Mouse (Mus musculus) liver, embryonic 16.5 days (tissue): ENCODE data around the gene Gas7. TPM values are rescaled to one million over a fixed set of nuclear protein-coding genes. Genes with fewer than 3 reads are reported as not detected.

Source experiments
- ATAC-seq: fragments of 200-750 bp; cut with Nextera tagmentation; 2 replicates; pipeline ENCODE4 v1.8.0; 2017; ENCODE audit warnings: low read depth, mild to moderate bottlenecking, moderate number of reproducible peaks, moderate library complexity
- H3K27ac ChIP-seq: fragments of 300-500 bp; sonication (generic); 2 replicates; pipeline ENCODE4 v1.5.1; 2014; ENCODE audit warnings: mild to moderate bottlenecking, low read length
- H3K27me3 ChIP-seq: fragments of 300-500 bp; sonication (generic); 2 replicates; pipeline ENCODE4 v1.6.1; 2014; ENCODE audit warnings: low read depth, low read length, mixed read lengths; ENCODE audit not compliant: control insufficient read depth, insufficient read depth
- H3K36me3 ChIP-seq: fragments of 300-500 bp; sonication (generic); 2 replicates; pipeline ENCODE4 v1.6.1; 2014; ENCODE audit warnings: mild to moderate bottlenecking; ENCODE audit not compliant: control insufficient read depth, insufficient read depth
- H3K4me1 ChIP-seq: fragments of 300-500 bp; sonication (generic); 2 replicates; pipeline ENCODE4 v1.6.1; 2014; ENCODE audit warnings: low read depth, low read length, mixed read lengths; ENCODE audit not compliant: control insufficient read depth
- H3K4me2 ChIP-seq: fragments of 300-500 bp; sonication (generic); 2 replicates; pipeline ENCODE4 v1.6.1; 2014; ENCODE audit warnings: low read depth, low read length, mixed read lengths
- H3K4me3 ChIP-seq: fragments of 300-500 bp; sonication (generic); 2 replicates; pipeline ENCODE4 v1.5.1; 2014; ENCODE audit warnings: low read depth, mild to moderate bottlenecking, low read length
- H3K9ac ChIP-seq: fragments of 300-500 bp; sonication (generic); 2 replicates; pipeline ENCODE4 v1.6.1; 2014; ENCODE audit warnings: low read depth, low read length
- H3K9me3 ChIP-seq: fragments of 300-500 bp; sonication (generic); replicated peaks from 2 replicates; pipeline ENCODE4 v1.6.1; 2016; ENCODE audit warnings: low read length; ENCODE audit not compliant: control insufficient read depth
- WGBS: fragments of 180-500 bp; shearing (Covaris S2); extraction: QIAGEN DNeasy Blood & Tissue Kit; methylation state at CpG from one replicate; pipeline ENCODE4 v1.1.7; 2014; ENCODE audit not compliant: insufficient replicate concordance; 5-methylcytosine and 5-hydroxymethylcytosine counted together
- polyA plus RNA-seq: library from polyadenylated mRNA; unstranded; fragments of >200 nt; fragmentation: Nextera tagmentation; extraction: Ambion mirVana; gene quantifications from 2 replicates; pipeline ENCODE4 v1.2.1, GENCODE M21; 2015

The Gas7 gene
- polyA plus RNA-seq, 1 experiment from 2014 or later = 2.5 TPM

- ATAC-seq = peak; percentile 90
- Histone ChIP-seq H3K4me3 (no peak overlapping the region), H3K4me1 (no peaks in the 10 kb centered on the region; the same call in 1 of the 2 replicates), H3K27ac (peak overlapping the region; percentile 23; the same call in 1 of the 2 replicates), H3K9ac (no peak overlapping the region), H3K9me3 (no peaks in the 10 kb centered on the region), H3K4me2 (no peak overlapping the region), H3K27me3 (no peaks in the 10 kb centered on the region), H3K36me3 (no peaks in the 10 kb centered on the region)
- 53% methylated on average over 2 of the region's 2 CpGs for WGBS
These were observed 173.3 kb downstream of the Gas7 start for GRCm38 (mm10) chr11:67628522-67628921.

- Histone ChIP-seq H3K4me2 (no peak overlapping the region), H3K9me3 (no peaks in the 10 kb centered on the region), H3K36me3 (no peaks in the 10 kb centered on the region), H3K27ac (no peak overlapping the region), H3K4me3 (no peak overlapping the region), H3K27me3 (no peaks in the 10 kb centered on the region), H3K4me1 (peaks cover 3% of the 10 kb centered on the region; the same call in 1 of the 2 replicates), H3K9ac (no peak overlapping the region)
- ATAC-seq = no peak
- 54% methylated on average over 8 of the region's 8 CpGs for WGBS
These were observed 177.7 kb downstream of the Gas7 start for GRCm38 (mm10) chr11:67632906-67633305.

DNA sequence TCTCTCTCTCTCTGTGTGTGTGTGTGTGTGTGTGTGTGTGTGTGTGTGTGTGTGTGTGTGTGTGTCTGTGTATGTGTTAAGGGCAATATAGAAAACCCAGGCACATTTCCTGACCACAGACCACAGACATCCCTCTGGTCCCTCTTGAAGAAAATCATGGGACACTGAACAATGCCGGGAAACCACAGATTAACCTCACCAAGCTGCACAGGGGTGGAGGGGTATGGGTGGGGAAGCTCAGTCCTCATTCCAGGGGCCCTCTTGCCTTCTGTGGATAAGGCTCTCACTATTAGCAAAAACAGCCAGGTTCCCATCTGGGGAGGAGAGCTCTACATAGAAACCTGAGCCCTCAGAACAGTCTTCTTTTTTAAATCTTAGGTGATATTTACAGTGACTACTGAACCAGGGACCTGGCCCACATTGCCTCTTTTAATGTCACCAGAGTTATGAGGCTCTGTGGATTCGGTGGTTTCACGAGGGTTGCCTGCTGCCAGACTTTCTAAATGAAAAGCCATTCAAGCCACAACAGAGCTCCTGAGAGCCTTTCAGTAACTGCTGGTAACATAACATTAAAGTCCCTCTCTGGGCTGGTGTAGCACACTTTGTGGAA lies 178.5 kb downstream of the Gas7 start:
- Histone ChIP-seq H3K27me3 (no peaks in the 10 kb centered on the region), H3K9me3 (no peaks in the 10 kb centered on the region), H3K27ac (no peak overlapping the region), H3K4me2 (no peak overlapping the region), H3K4me3 (no peak overlapping the region), H3K36me3 (no peaks in the 10 kb centered on the region), H3K9ac (no peak overlapping the region), H3K4me1 (peaks cover 3% of the 10 kb centered on the region; the same call in 1 of the 2 replicates)
- 24% methylated on average over 3 of the region's 3 CpGs for WGBS
- ATAC-seq = no peak

GRCm38 (mm10) chr11:67636201-67636600 lies 181.0 kb downstream of the Gas7 start:
- Histone ChIP-seq H3K4me3 (no peak overlapping the region), H3K4me2 (no peak overlapping the region), H3K9ac (no peak overlapping the region), H3K36me3 (no peaks in the 10 kb centered on the region), H3K9me3 (no peaks in the 10 kb centered on the region), H3K27ac (no peak overlapping the region), H3K27me3 (no peaks in the 10 kb centered on the region), H3K4me1 (peaks cover 3% of the 10 kb centered on the region; the same call in 1 of the 2 replicates)
- no peak for ATAC-seq
- WGBS = 21% methylated on average over 4 of the region's 4 CpGs

DNA sequence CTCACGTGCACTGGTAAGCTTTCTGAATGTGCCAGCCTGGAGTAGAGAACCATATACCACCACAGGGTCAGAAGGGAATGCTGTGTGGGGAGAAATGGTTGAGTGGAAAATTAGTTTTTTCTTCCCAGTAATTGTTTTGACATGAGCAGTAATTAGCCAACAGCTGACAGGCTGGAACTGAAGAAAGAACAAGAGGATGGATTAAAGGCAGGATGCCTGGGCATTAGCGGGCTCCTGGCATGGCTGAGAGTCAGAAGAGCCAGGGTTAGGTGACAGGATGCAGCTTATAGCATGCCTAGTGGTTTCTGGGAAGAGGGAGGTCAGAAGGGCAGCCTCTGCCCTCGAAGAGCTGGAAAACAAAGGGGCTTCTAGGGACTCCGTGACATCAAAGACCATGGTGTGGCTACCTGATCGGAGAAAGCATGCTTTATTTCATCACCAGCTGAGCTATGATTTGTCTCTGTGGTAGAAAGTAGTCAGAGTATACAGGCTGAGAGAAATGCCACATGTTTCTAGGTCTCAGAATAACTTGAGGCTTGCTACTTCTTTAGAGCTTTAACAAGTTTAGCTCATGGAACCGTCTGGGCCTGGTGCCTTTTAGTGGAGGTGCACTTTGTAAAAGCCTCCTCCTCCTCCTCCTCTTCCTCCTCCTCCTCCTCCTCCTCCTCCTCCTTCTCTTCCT lies 181.8 kb downstream of the Gas7 start:
- Histone ChIP-seq H3K4me1 (peaks cover 3% of the 10 kb centered on the region; the same call in 1 of the 2 replicates), H3K4me2 (no peak overlapping the region), H3K9me3 (no peaks in the 10 kb centered on the region), H3K27ac (no peak overlapping the region), H3K9ac (no peak overlapping the region), H3K4me3 (no peak overlapping the region), H3K36me3 (no peaks in the 10 kb centered on the region), H3K27me3 (no peaks in the 10 kb centered on the region)
- no peak for ATAC-seq
- WGBS = 36% methylated on average over 6 of the region's 6 CpGs

DNA sequence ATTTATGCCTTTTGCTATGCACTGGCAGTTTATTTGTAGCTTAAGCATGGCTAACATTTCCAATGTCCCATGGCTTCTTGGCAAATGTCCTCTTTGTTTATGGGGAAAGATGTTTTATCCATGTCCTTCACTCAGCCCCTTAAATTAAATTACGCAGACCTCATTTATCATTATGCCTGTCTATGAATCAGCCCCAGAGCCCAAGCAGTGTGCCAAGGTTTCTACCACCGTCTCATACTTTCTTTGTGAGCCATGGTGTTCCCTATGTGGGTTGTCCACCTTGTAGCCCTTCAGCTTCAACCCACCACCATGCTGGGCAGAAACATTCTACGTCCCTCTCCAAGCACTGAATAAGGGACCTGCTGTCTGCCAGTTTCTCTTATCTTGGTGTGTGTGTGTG lies 183.2 kb downstream of the Gas7 start:
- 67% methylated on average over 3 of the region's 3 CpGs for WGBS
- H3K9me3 ChIP-seq = no peaks in the 10 kb centered on the region
- H3K9ac ChIP-seq = no peak overlapping the region
- no peaks in the 10 kb centered on the region for H3K36me3 ChIP-seq
- no peak overlapping the region for H3K27ac ChIP-seq
- no peak for ATAC-seq
- no peak overlapping the region for H3K4me3 ChIP-seq
- H3K27me3 ChIP-seq = no peaks in the 10 kb centered on the region
- peaks cover 3% of the 10 kb centered on the region; the same call in 1 of the 2 replicates for H3K4me1 ChIP-seq
- H3K4me2 ChIP-seq = no peak overlapping the region

DNA sequence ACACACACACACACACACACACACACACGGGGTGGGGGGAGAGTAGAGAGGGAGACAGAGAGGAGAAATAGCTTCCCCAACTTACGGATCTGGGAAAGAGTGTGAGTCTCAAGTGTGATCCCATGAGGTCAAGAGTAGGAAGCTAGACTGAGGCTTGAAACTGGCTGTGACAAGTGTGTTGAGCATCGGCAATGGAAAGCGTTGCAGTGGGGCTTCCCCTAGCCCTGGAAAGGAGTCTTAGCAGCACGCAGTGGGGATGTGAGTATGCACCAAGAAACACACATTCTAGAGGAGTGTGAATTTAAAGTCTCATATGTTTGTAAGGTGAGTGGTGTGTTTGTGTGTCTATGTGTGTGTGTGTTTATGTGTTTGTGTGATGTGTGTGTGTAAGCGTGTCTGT lies 185.1 kb downstream of the Gas7 start:
- Histone ChIP-seq H3K27me3 (no peaks in the 10 kb centered on the region), H3K36me3 (no peaks in the 10 kb centered on the region), H3K4me2 (no peak overlapping the region), H3K4me3 (no peak overlapping the region), H3K27ac (no peak overlapping the region), H3K9me3 (no peaks in the 10 kb centered on the region), H3K9ac (no peak overlapping the region), H3K4me1 (peaks cover 3% of the 10 kb centered on the region; the same call in 1 of the 2 replicates)
- ATAC-seq = no peak
- WGBS = 69% methylated on average over 6 of the region's 6 CpGs

DNA sequence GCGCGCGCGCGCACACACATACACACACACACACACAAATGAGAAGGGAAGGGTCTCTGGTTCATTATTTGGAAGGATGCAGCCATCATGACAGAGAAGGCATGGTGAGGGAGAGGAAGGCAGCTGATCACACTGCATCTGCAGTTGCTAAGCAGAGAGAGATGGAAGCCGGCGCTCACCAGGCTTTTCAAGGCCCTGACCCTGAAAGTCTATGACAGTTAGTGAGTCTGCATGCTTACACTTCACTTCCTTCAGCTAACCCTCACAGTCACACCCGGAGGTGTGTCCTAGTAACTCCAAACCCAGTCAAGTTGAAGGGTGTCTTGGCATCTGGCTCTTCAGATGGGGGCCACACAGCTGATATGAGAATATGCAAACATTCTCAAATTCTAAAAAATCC lies 187.2 kb downstream of the Gas7 start:
- Histone ChIP-seq H3K4me2 (no peak overlapping the region), H3K9me3 (no peaks in the 10 kb centered on the region), H3K27ac (no peak overlapping the region), H3K27me3 (no peaks in the 10 kb centered on the region), H3K36me3 (no peaks in the 10 kb centered on the region), H3K4me3 (no peak overlapping the region), H3K9ac (no peak overlapping the region), H3K4me1 (no peaks in the 10 kb centered on the region)
- ATAC-seq = no peak
- 89% methylated on average over 8 of the region's 8 CpGs for WGBS

DNA sequence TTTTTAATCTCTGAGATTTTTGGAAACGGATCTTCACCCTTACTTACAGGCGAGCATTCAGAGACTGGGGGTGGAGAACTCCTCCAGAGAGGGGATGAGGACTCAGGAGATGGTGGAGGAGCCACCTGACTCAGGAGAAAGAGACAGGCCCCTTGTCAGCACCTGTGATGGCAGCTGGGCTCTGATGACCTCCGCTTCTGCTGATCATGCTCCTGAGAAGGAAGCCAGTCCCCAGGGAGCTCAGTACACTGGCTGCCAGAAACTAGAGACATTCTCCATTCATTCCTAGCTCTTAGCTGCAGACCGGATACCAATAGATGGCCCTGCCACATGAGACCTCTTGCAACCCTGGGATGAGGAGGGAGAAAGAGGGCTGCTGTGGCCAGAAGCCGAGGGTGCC lies 187.6 kb downstream of the Gas7 start:
- WGBS = 63% methylated on average over 5 of the region's 5 CpGs
- Histone ChIP-seq H3K4me1 (no peaks in the 10 kb centered on the region), H3K4me2 (no peak overlapping the region), H3K36me3 (no peaks in the 10 kb centered on the region), H3K27me3 (no peaks in the 10 kb centered on the region), H3K9ac (no peak overlapping the region), H3K9me3 (no peaks in the 10 kb centered on the region), H3K27ac (no peak overlapping the region), H3K4me3 (no peak overlapping the region)
- no peak for ATAC-seq
